Mouse (Mus musculus): ENCODE results near the gene Tcp11. TPM values are rescaled to one million over a fixed set of nuclear protein-coding genes. Genes with fewer than 3 reads are reported as not detected.
A peak's percentile ranks its signal among the peaks of the same experiment; 100 is the strongest.

The Tcp11 gene
- polyA plus RNA-seq, 1 experiment, result 0.92 TPM

DNA sequence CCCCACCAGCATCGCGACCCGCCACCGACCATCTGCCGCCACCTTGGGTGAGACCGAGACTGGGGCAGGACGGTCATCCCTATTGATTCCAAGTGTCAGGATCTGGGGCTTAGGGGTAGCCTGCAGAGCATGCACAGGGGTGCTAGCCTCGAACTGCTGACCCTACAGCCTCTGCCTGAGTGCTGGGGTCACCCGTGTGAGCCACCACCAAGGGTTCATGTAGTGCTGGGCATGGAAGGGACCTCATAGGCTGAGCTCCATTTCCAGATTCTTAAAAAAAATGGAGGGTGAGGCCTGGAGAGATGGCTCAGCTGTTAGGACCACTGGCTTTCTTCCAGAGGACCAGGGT lies 352 bp upstream of the Tcp11 start:
- Histone ChIP-seq H3K36me3 (ENCODE audit: control insufficient read depth, insufficient read depth, low read length) (no peaks in the 10 kb centered on the region), H3K4me3 (ENCODE audit: extremely low read depth, insufficient read depth, insufficient read length) (no peak overlapping the region; the same call in 1 of the 2 replicates)
- 18% methylated on average over 9 of the region's 9 CpGs for WGBS

DNA sequence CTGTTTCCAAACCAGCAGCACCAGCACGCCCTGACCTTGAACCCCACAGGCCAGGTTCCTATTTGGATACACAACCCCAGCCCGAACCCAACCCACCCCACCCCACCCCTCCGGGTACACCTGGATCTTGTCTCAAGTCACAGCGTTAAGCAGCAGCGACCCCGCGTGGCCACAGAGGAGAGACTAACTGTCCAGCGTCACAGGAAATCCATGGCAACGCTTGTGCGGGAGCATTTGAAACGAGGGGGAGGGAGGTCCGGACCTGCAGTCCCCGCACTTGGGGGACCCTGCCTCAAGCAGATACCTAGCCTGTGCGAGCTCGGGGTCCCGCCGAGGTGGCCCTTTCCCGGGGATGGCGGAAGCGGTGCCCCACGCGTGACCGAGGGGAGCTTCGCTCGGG lies 821 bp downstream of the Tcp11 start:
- H3K27ac ChIP-seq (ENCODE audit: insufficient read depth, low read length), result no peak overlapping the region
- H3K36me3 ChIP-seq (ENCODE audit: control insufficient read depth, insufficient read depth, low read length), result no peaks in the 10 kb centered on the region
- DNase-seq (ENCODE audit: low read depth in 1 of 2, low spot score in 2 of 2), result peak; percentile 65 to 78
- 0 out of 2 replicates have a peak, but pooled peaks cover 3% of the 10 kb centered on the region for H3K27me3 ChIP-seq (ENCODE audit: control insufficient read depth, insufficient read depth, low read length)
- under 1% methylated on average over 25 of the region's 25 CpGs for WGBS
- H3K4me3 ChIP-seq (ENCODE audit: extremely low read depth, insufficient read depth, insufficient read length), result peak overlapping the region; percentile 56; the same call in 1 of the 2 replicates
- peaks cover 12% of the 10 kb centered on the region for H3K4me1 ChIP-seq (ENCODE audit: control insufficient read depth, insufficient read depth, insufficient read length)
- TF ChIP-seq CTCF (IDR thresholded peaks at IDR 0.05; ENCODE audit: extremely low read depth, insufficient read depth, insufficient read length, insufficient replicate concordance) (peak; percentile 87; the same call in 1 of the 2 replicates), POLR2A (IDR thresholded peaks at IDR 0.05; ENCODE audit: low read depth, low read length) (no peak)

More for the DNA sequence above, 352 bp upstream of the Tcp11 start:
- 0 out of 2 replicates have a peak, but pooled peaks cover 3% of the 10 kb centered on the region for H3K27me3 ChIP-seq (ENCODE audit: control insufficient read depth, insufficient read depth, low read length)
- H3K27ac ChIP-seq (ENCODE audit: insufficient read depth, low read length), result no peak overlapping the region
- H3K4me1 ChIP-seq (ENCODE audit: control insufficient read depth, insufficient read depth, insufficient read length), result peaks cover 12% of the 10 kb centered on the region
- TF ChIP-seq POLR2A (IDR thresholded peaks at IDR 0.05; ENCODE audit: low read depth, low read length), result no peak
- no peak for TF ChIP-seq CTCF (IDR thresholded peaks at IDR 0.05; ENCODE audit: extremely low read depth, insufficient read depth, insufficient read length, insufficient replicate concordance)
- DNase-seq (ENCODE audit: low read depth in 1 of 2, low spot score in 2 of 2), result no peak

DNA sequence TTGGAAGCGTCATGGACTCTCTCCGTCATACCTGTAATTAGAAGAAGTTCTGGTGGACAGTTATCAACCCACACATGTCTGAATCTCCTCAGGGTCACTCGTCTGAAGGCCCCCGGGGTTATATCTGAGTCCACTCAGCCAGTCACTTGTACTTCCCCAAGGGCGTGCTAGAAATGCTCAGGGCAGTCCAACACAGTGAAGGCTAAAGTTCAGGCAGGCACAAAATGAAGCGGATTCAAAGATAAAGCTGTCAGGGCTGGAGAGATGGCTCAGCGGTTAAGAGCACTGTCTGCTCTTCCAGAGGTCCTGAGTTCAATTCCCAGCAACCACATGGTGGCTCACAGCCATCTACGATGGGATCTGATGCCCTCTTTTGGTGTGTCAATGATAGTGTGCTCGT lies 2.4 kb downstream of the Tcp11 start:
- H3K4me1 ChIP-seq (ENCODE audit: control insufficient read depth, insufficient read depth, insufficient read length), result peaks cover 12% of the 10 kb centered on the region

DNA sequence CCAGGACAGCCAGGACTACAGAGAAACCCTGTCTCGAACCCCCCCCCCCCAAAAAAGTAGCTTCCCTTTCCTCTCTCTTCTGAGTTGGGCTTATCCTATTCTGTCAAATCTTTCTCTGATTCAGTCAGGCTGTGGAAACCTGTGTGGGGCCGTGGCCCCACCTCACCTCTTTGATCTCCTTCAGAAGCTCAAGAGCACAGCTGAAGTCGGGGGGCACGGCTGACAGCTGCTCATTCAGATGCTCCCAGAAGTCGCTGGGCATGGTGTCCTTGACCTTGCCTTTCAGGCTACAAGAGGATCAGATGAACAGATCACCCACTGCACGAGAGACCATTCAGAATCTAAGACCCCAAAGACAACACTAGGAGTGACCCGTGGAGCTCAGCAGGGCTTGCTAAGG lies 6.0 kb downstream of the Tcp11 start:
- H3K36me3 ChIP-seq (ENCODE audit: control insufficient read depth, insufficient read depth, low read length), result no peaks in the 10 kb centered on the region
- H3K4me3 ChIP-seq (ENCODE audit: extremely low read depth, insufficient read depth, insufficient read length), result no peak overlapping the region
- 73% methylated on average over 7 of the region's 7 CpGs for WGBS
- no peak overlapping the region for H3K27ac ChIP-seq (ENCODE audit: insufficient read depth, low read length)
- H3K4me1 ChIP-seq (ENCODE audit: control insufficient read depth, insufficient read depth, insufficient read length), result no peaks in the 10 kb centered on the region
- TF ChIP-seq CTCF (IDR thresholded peaks at IDR 0.05; ENCODE audit: extremely low read depth, insufficient read depth, insufficient read length, insufficient replicate concordance) (no peak), POLR2A (IDR thresholded peaks at IDR 0.05; ENCODE audit: low read depth, low read length) (no peak)
- no peaks in the 10 kb centered on the region for H3K27me3 ChIP-seq (ENCODE audit: control insufficient read depth, insufficient read depth, low read length)
- DNase-seq (ENCODE audit: low read depth in 1 of 2, low spot score in 2 of 2), result no peak

More for the DNA sequence above, 2.4 kb downstream of the Tcp11 start:
- 90% methylated on average over 9 of the region's 9 CpGs for WGBS
- H3K27me3 ChIP-seq (ENCODE audit: control insufficient read depth, insufficient read depth, low read length), result 0 out of 2 replicates have a peak, but pooled peaks cover 3% of the 10 kb centered on the region
- H3K4me3 ChIP-seq (ENCODE audit: extremely low read depth, insufficient read depth, insufficient read length), result no peak overlapping the region
- H3K27ac ChIP-seq (ENCODE audit: insufficient read depth, low read length), result no peak overlapping the region
- no peak for DNase-seq (ENCODE audit: low read depth in 1 of 2, low spot score in 2 of 2)
- H3K36me3 ChIP-seq (ENCODE audit: control insufficient read depth, insufficient read depth, low read length), result no peaks in the 10 kb centered on the region
- TF ChIP-seq POLR2A (IDR thresholded peaks at IDR 0.05; ENCODE audit: low read depth, low read length) (no peak), CTCF (IDR thresholded peaks at IDR 0.05; ENCODE audit: extremely low read depth, insufficient read depth, insufficient read length, insufficient replicate concordance) (no peak)

DNA sequence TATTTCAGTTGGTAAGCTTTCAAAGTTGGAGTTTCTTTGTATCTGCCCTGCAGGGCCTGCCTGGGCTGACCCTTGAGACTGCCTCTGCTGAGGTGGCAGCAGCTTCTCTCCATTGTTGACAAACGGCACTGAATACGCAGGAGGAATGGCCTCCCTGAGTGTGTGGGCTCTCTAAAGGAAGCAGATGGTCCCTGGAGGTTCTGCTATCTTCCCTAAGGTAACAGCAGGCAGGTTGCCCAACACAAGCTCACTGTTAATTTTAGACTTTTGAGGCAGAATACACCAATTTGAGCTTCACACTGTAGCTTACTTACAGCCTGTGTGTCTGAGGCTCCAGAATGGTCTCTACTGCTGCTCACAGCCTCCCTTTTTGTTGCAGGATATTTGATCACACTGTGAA lies 7.7 kb downstream of the Tcp11 start:
- H3K36me3 ChIP-seq (ENCODE audit: control insufficient read depth, insufficient read depth, low read length), result no peaks in the 10 kb centered on the region
- H3K27ac ChIP-seq (ENCODE audit: insufficient read depth, low read length), result no peak overlapping the region
- TF ChIP-seq POLR2A (IDR thresholded peaks at IDR 0.05; ENCODE audit: low read depth, low read length) (no peak), CTCF (IDR thresholded peaks at IDR 0.05; ENCODE audit: extremely low read depth, insufficient read depth, insufficient read length, insufficient replicate concordance) (no peak)
- no peak overlapping the region for H3K4me3 ChIP-seq (ENCODE audit: extremely low read depth, insufficient read depth, insufficient read length)
- DNase-seq (ENCODE audit: low read depth in 1 of 2, low spot score in 2 of 2), result no peak
- 42% methylated on average over 2 of the region's 2 CpGs for WGBS
- no peaks in the 10 kb centered on the region for H3K4me1 ChIP-seq (ENCODE audit: control insufficient read depth, insufficient read depth, insufficient read length)
- peaks cover 1% of the 10 kb centered on the region; the same call in 1 of the 2 replicates for H3K27me3 ChIP-seq (ENCODE audit: control insufficient read depth, insufficient read depth, low read length)

DNA sequence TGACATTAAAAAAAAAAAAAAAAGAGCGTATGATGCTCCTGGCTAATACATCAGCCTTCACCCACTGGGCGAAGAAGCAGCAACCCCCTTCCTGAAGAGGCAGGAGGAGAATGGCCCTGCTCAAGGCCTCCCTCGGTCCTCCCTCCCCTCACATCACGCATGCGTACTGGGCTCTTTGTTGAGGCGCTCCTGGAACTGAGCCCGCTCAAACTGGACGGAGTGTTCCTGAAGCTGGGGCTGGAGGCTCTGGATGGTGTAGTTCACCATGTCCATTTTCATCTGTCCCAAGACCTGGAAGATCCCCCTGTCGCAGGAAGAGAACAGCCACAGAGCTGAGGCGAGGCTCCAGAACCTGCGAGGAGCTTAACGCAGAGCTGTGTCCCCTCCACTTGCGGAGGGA lies 10.2 kb downstream of the Tcp11 start:
- no peak for DNase-seq (ENCODE audit: low read depth in 1 of 2, low spot score in 2 of 2)
- Histone ChIP-seq H3K27me3 (ENCODE audit: control insufficient read depth, insufficient read depth, low read length) (peaks cover 1% of the 10 kb centered on the region; the same call in 1 of the 2 replicates), H3K36me3 (ENCODE audit: control insufficient read depth, insufficient read depth, low read length) (no peaks in the 10 kb centered on the region), H3K4me3 (ENCODE audit: extremely low read depth, insufficient read depth, insufficient read length) (no peak overlapping the region), H3K4me1 (ENCODE audit: control insufficient read depth, insufficient read depth, insufficient read length) (no peaks in the 10 kb centered on the region), H3K27ac (ENCODE audit: insufficient read depth, low read length) (no peak overlapping the region)
- TF ChIP-seq POLR2A (IDR thresholded peaks at IDR 0.05; ENCODE audit: low read depth, low read length) (no peak), CTCF (IDR thresholded peaks at IDR 0.05; ENCODE audit: extremely low read depth, insufficient read depth, insufficient read length, insufficient replicate concordance) (no peak)
- WGBS, result 90% methylated on average over 13 of the region's 13 CpGs

DNA sequence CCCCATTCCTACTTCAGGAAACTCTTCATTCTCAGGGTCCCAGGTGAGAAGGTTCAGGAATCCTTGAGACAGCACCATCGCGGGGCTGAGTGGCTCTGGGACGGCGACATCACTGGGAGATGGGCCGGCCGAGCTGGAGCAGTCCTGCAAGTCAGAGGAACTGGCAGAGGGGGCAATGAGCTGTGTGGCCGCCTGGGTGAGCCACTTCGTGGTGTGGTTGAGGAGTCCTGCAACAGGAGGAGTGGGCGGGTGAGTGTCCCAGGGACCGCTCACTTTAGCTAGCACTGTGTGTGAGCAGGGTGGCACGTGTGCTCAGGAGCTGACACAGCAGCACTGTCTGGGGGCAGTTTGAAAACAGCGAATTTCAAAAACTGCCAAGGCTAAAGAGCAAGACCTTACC lies 11.0 kb downstream of the Tcp11 start:
- Histone ChIP-seq H3K27me3 (ENCODE audit: control insufficient read depth, insufficient read depth, low read length) (peaks cover 1% of the 10 kb centered on the region; the same call in 1 of the 2 replicates), H3K4me1 (ENCODE audit: control insufficient read depth, insufficient read depth, insufficient read length) (no peaks in the 10 kb centered on the region), H3K4me3 (ENCODE audit: extremely low read depth, insufficient read depth, insufficient read length) (no peak overlapping the region), H3K27ac (ENCODE audit: insufficient read depth, low read length) (no peak overlapping the region), H3K36me3 (ENCODE audit: control insufficient read depth, insufficient read depth, low read length) (no peaks in the 10 kb centered on the region)
- 22% methylated on average over 12 of the region's 12 CpGs for WGBS
- no peak for DNase-seq (ENCODE audit: low read depth in 1 of 2, low spot score in 2 of 2)
- TF ChIP-seq POLR2A (IDR thresholded peaks at IDR 0.05; ENCODE audit: low read depth, low read length) (no peak), CTCF (IDR thresholded peaks at IDR 0.05; ENCODE audit: extremely low read depth, insufficient read depth, insufficient read length, insufficient replicate concordance) (no peak)

All from spleen, adult 2 months (tissue).